Mouse (Mus musculus): Measurements from ENCODE around the gene Tia1. TPM values are rescaled to one million over a fixed set of nuclear protein-coding genes. Genes with fewer than 3 reads are reported as not detected.

Tia1 gene
- polyA plus RNA-seq, 1 experiment = 22.0 TPM

DNA sequence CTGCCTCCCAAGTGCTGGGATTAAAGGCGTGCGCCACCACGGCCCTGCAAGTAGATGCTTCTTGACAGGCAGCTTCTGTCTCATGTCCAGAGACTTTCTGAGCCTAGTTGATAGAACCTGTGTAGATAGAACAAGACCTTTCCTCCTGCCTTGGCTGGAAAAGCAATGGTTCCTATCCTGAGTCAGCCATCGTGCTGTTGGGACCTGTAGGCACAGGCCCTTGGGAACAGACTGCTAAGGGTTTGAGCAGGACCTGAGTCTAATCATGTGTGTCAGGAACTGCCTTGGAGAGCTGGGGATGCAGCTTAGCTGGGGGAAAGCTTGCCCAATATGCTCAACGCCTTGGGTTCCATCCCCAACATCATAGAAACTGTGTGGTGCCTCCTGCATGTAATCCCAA, 70.1 kb downstream of the Tia1 start:
- WGBS = 93% methylated on average over 5 of the region's 5 CpGs
- peaks cover 32% of the 10 kb centered on the region for H3K4me1 ChIP-seq (ENCODE audit: control insufficient read depth, insufficient read depth, low read length)
- TF ChIP-seq CTCF (IDR thresholded peaks at IDR 0.05; ENCODE audit: insufficient read depth, low read length) (no peak), POLR2A (IDR thresholded peaks at IDR 0.05; ENCODE audit: borderline replicate concordance, extremely low read depth, low read depth, low read length) (no peak)
- no peak overlapping the region for H3K4me3 ChIP-seq (replicated peaks; ENCODE audit: extremely low read depth, low read depth, low read length)
- no peak for DNase-seq

DNA sequence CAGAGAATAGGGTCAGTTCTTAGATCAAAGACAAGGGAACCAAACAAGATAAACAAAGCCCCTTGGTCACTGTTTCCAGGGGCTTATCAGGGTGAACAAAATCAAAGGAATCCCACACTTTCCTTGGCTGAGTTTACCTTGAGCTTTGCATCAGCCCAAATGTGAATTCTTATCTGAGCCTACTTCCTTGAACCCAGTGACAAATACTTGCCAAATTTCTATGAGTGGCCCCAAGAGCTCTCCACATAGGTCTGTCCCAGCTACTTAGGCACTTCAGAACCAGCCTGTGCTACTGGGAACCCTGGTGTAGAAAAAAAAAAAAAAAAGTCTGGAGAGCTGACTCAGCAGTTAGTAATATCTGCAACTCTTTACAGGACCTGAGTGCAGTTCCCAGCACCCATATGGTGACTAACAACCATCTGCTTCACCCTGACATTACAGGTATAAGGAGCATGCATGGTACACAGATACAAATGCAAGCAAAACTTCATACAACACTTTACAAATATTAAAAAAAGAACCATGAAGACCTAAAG, 70.7 kb downstream of the Tia1 start:
- Histone ChIP-seq H3K4me3 (replicated peaks; ENCODE audit: extremely low read depth, low read depth, low read length) (no peak overlapping the region), H3K4me1 (ENCODE audit: control insufficient read depth, insufficient read depth, low read length) (peaks cover 33% of the 10 kb centered on the region)
- no peak for DNase-seq
- TF ChIP-seq POLR2A (IDR thresholded peaks at IDR 0.05; ENCODE audit: borderline replicate concordance, extremely low read depth, low read depth, low read length) (no peak), CTCF (IDR thresholded peaks at IDR 0.05; ENCODE audit: insufficient read depth, low read length) (no peak)

DNA sequence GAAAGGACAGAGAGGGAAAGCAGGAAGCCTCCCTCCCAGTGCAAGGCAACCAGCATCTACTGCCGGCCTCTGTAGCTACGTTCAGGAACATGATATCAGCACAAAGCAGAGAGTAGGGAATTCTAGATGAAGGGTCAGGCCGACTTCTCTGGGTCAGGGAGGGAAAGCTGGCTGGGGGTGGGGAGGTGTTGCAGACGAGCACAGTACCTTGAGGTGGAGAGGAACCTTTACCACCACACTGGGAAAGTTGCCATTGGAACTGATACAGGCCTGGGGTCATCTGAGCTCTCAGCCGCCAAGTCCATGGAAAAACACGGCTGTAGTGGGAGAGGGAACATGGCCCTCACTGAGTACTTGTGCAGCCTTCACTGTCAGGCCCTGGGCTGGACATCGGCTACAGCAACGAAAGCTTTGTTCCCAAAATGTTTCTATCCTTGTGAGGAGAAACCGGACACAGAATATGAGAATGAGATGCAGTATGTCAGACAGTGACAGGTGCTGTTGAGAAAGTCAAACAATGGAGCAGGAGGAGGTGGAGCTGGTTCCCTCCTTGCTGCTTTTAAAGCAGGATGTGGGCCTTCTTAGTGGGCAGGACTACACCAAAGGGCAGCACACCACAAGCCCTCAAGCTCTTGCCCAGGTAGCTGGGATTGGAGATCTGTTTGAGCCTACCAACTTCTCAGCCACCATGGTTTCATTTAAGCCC, 71.6 kb downstream of the Tia1 start:
- 47% methylated on average over 9 of the region's 9 CpGs for WGBS
- TF ChIP-seq POLR2A (IDR thresholded peaks at IDR 0.05; ENCODE audit: borderline replicate concordance, extremely low read depth, low read depth, low read length) (no peak), CTCF (IDR thresholded peaks at IDR 0.05; ENCODE audit: insufficient read depth, low read length) (no peak)
- no peak for DNase-seq
- Histone ChIP-seq H3K4me1 (ENCODE audit: control insufficient read depth, insufficient read depth, low read length) (peaks cover 36% of the 10 kb centered on the region), H3K4me3 (replicated peaks; ENCODE audit: extremely low read depth, low read depth, low read length) (no peak overlapping the region)

DNA sequence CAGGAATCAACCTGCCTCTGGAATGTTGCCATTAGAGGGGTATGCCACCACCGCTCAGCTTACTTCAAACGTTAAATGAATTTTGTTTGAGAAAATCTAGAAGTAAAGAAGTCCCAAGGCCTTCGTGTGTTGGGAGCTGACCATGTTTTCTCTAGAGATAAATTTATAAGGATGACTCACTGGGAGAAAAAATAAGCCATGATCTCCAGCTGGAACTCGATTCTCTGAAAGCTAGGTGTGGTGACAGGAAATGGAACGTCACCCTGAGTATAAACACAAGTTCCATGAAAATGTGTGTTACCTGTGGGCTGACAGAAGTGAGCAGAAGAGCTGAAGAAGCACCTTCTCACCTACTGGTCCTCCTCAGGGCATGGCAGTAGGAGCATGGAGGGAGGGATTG, 72.9 kb downstream of the Tia1 start:
- TF ChIP-seq POLR2A (IDR thresholded peaks at IDR 0.05; ENCODE audit: borderline replicate concordance, extremely low read depth, low read depth, low read length) = no peak
- no peak for TF ChIP-seq CTCF (IDR thresholded peaks at IDR 0.05; ENCODE audit: insufficient read depth, low read length)
- 46% methylated on average over 5 of the region's 5 CpGs for WGBS
- peaks cover 39% of the 10 kb centered on the region for H3K4me1 ChIP-seq (ENCODE audit: control insufficient read depth, insufficient read depth, low read length)
- DNase-seq = no peak
- H3K4me3 ChIP-seq (replicated peaks; ENCODE audit: extremely low read depth, low read depth, low read length) = no peak overlapping the region

DNA sequence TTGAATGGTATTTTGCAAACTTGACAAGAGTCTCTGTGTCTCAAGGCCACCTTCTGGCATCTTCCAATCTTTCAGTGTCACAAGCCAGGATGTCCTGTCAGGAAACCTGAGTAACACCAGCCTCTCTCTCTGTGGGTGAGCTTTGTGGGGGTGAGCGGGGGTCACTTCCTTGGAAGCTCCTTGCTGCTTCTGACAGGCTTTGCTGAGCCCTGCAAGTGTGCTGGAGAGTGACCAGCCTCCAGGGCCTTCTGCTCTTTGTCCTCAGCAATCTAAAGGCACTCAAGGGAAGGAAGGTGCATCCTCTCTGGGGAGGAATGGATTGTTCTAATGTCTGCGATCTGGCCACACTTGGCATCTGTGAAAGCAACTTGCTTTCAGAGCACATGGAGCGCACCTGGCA, 75.3 kb downstream of the Tia1 start:
- Histone ChIP-seq H3K4me3 (replicated peaks; ENCODE audit: extremely low read depth, low read depth, low read length) (no peak overlapping the region), H3K4me1 (ENCODE audit: control insufficient read depth, insufficient read depth, low read length) (peaks cover 30% of the 10 kb centered on the region)
- 61% methylated on average over 3 of the region's 3 CpGs for WGBS
- DNase-seq = no peak
- TF ChIP-seq POLR2A (IDR thresholded peaks at IDR 0.05; ENCODE audit: borderline replicate concordance, extremely low read depth, low read depth, low read length) (no peak), CTCF (IDR thresholded peaks at IDR 0.05; ENCODE audit: insufficient read depth, low read length) (no peak)

DNA sequence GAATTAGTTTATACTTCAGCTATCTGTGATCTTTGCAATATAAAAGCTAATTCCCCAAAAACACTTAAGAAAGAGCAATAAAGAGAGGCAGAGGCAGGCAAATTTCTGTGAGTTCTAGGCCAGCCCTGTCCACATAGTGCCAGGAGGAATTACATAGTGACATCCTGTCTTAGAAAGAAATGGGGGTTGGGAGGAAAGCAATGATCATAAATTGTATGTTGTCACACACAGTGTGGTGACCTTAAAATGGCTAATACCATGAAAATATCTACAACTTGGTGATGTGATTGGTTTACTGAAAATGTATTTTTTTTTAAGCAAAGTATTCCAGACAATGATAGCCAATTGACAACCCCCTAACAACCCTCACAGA, 75.8 kb downstream of the Tia1 start:
- no peak overlapping the region for H3K4me3 ChIP-seq (replicated peaks; ENCODE audit: extremely low read depth, low read depth, low read length)
- H3K4me1 ChIP-seq (ENCODE audit: control insufficient read depth, insufficient read depth, low read length) = peaks cover 30% of the 10 kb centered on the region
- TF ChIP-seq POLR2A (IDR thresholded peaks at IDR 0.05; ENCODE audit: borderline replicate concordance, extremely low read depth, low read depth, low read length) (no peak), CTCF (IDR thresholded peaks at IDR 0.05; ENCODE audit: insufficient read depth, low read length) (no peak)
- DNase-seq = no peak

DNA sequence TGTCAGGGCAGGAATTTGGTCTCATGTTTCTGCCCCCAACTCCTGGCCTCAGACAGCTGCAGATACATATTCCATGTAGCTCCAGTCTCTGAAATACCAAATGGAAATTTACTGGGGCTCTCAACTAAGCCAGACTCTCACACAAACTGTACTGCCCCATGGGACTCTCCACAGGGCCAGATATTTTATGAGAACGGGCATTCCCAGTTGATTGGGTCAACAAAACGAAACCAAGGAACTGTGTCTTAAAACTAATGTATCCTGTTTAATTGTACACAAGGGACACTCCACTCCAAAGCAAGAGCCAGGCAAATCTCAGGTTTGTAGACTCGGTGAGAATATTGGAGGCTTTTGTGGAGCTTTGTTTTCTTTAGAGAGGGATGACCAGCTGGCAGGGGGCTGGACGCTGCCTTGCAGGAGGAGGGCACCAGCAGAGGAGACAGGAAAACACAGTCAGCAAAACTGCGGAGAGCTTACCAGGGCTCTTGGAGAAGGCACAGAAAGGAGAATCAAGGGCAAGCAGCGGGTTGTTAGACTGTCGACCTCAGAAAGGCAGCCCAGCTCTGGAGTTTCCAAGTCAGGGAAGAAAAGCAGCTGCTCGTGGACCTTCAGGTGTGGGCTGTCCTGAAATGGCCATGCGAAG, 76.3 kb downstream of the Tia1 start:
- WGBS = 10% methylated on average over 9 of the region's 9 CpGs
- Histone ChIP-seq H3K4me1 (ENCODE audit: control insufficient read depth, insufficient read depth, low read length) (peaks cover 30% of the 10 kb centered on the region), H3K4me3 (replicated peaks; ENCODE audit: extremely low read depth, low read depth, low read length) (peak overlapping the region; percentile 39)
- DNase-seq = peak; percentile 62
- TF ChIP-seq POLR2A (IDR thresholded peaks at IDR 0.05; ENCODE audit: borderline replicate concordance, extremely low read depth, low read depth, low read length) = peak; percentile 38; the same call in 1 of the 2 replicates
- TF ChIP-seq CTCF (IDR thresholded peaks at IDR 0.05; ENCODE audit: insufficient read depth, low read length) = no peak

DNA sequence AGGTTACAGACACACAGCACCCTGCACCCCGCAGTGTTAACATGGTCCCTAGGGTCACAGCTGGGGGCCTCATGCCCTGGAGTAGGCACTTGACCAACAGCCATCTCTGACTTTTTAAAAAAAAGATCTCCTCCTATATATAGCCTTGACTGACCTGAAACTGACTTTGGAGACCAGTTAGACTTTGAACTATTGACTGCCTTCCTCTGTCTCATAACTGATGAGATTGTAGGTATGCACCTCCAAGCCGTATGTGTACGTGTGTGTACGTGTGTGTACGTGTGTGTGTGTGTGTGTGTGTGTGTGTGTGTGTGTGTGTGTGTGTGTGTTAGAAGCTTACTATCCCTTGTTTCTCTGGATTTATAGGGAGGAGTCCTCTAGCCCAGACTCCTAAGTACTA, 77.9 kb downstream of the Tia1 start:
- WGBS = 91% methylated on average over 5 of the region's 5 CpGs
- no peak overlapping the region for H3K4me3 ChIP-seq (replicated peaks; ENCODE audit: extremely low read depth, low read depth, low read length)
- TF ChIP-seq CTCF (IDR thresholded peaks at IDR 0.05; ENCODE audit: insufficient read depth, low read length) = no peak
- no peak for TF ChIP-seq POLR2A (IDR thresholded peaks at IDR 0.05; ENCODE audit: borderline replicate concordance, extremely low read depth, low read depth, low read length)
- H3K4me1 ChIP-seq (ENCODE audit: control insufficient read depth, insufficient read depth, low read length) = peaks cover 26% of the 10 kb centered on the region
- no peak for DNase-seq

Other genes starting within 250 kb of the Tia1 start
- gene Tgfa, start 209.0 kb upstream of the Tia1 start, polyA plus RNA-seq (2012; rRNA removed) = 8.2 and 11.2 TPM in 2 replicates
- 8.3 and 8.5 TPM in 2 replicates for gene Fam136a, start 38.6 kb upstream of the Tia1 start, polyA plus RNA-seq (2012; rRNA removed)
- 30.3 and 36.8 TPM in 2 replicates for gene Snrpg, start 32.9 kb upstream of the Tia1 start, polyA plus RNA-seq (2012; rRNA removed)
- 25.6 and 28.6 TPM in 2 replicates for gene Pcyox1, start 7.1 kb upstream of the Tia1 start, polyA plus RNA-seq (2012; rRNA removed)
- gene Gm44790, start 22.4 kb downstream of the Tia1 start, polyA plus RNA-seq (2012; rRNA removed) = 6.9 and 9.6 TPM in 2 replicates
- 10.4 and 13.4 TPM in 2 replicates for gene C87436, start 34.2 kb downstream of the Tia1 start, polyA plus RNA-seq (2012; rRNA removed)
- gene Pcbp1, start 122.1 kb downstream of the Tia1 start, polyA plus RNA-seq (2012; rRNA removed) = 161 TPM in 2 replicates
- 0.43 and 263 TPM in 2 replicates for gene Asprv1, start 223.9 kb downstream of the Tia1 start, polyA plus RNA-seq (2012; rRNA removed)